Mouse (Mus musculus) stomach, embryonic 16.5 days (tissue): ENCODE results near the gene 1700123O20Rik. TPM values are rescaled to one million over a fixed set of nuclear protein-coding genes. Genes with fewer than 3 reads are reported as not detected.

Source experiments
- ATAC-seq: fragments of 200-750 bp; cut with Nextera tagmentation; 2 replicates; pipeline ENCODE4 v1.8.0; 2017; ENCODE audit warnings: moderate number of reproducible peaks, moderate TSS enrichment; ENCODE audit not compliant: insufficient read depth, low FRiP score
- H3K27ac ChIP-seq: fragments of 300-500 bp; sonication (generic); 2 replicates; pipeline ENCODE4 v1.5.1; 2014; ENCODE audit warnings: low read length
- H3K27me3 ChIP-seq: fragments of 300-500 bp; sonication (generic); 2 replicates; pipeline ENCODE4 v1.6.1; 2014; ENCODE audit warnings: low read length, control low read depth, mixed read lengths; ENCODE audit not compliant: control insufficient read depth, insufficient read depth
- H3K36me3 ChIP-seq: fragments of 300-500 bp; sonication (generic); 2 replicates; pipeline ENCODE4 v1.6.1; 2014; ENCODE audit warnings: low read length; ENCODE audit not compliant: control insufficient read depth, insufficient read depth
- H3K4me1 ChIP-seq: fragments of 300-500 bp; sonication (generic); 2 replicates; pipeline ENCODE4 v1.6.1; 2014; ENCODE audit warnings: low read length, control low read depth, mixed read lengths; ENCODE audit not compliant: control insufficient read depth, insufficient read depth
- H3K4me2 ChIP-seq: fragments of 300-500 bp; sonication (generic); 2 replicates; pipeline ENCODE4 v1.6.1; 2014; ENCODE audit warnings: low read depth, low read length, mixed read lengths
- H3K4me3 ChIP-seq: fragments of 300-500 bp; sonication (generic); replicated peaks from 2 replicates; pipeline ENCODE4 v1.5.1; 2014; ENCODE audit warnings: mild to moderate bottlenecking, low read length
- H3K9ac ChIP-seq: fragments of 300-500 bp; sonication (generic); 2 replicates; pipeline ENCODE4 v1.6.1; 2014; ENCODE audit warnings: low read length
- H3K9me3 ChIP-seq: fragments of 300-500 bp; sonication (generic); replicated peaks from 2 replicates; pipeline ENCODE4 v1.6.1; 2016; ENCODE audit warnings: low read length, control low read depth; ENCODE audit not compliant: control insufficient read depth
- WGBS: fragments of 180-500 bp; shearing (Covaris S2); extraction: QIAGEN DNeasy Blood & Tissue Kit; methylation state at CpG from one replicate; pipeline ENCODE4 v1.1.7; 2014; 5-methylcytosine and 5-hydroxymethylcytosine counted together
- polyA plus RNA-seq: library from polyadenylated mRNA; unstranded; fragments of >200 nt; fragmentation: Nextera tagmentation; extraction: Ambion mirVana; gene quantifications from 2 replicates; pipeline ENCODE4 v1.2.1, GENCODE M21; 2015

Gene 1700123O20Rik
- polyA plus RNA-seq, 1 experiment from 2014 or later: 68.3 TPM

GRCm38 (mm10) chr14:54664477-54665222 lies 21.4 kb upstream of the 1700123O20Rik start:
- no peaks in the 10 kb centered on the region for H3K27me3 ChIP-seq
- H3K27ac ChIP-seq: no peak overlapping the region
- peaks cover 47% of the 10 kb centered on the region for H3K36me3 ChIP-seq
- no peak overlapping the region for H3K9ac ChIP-seq
- H3K4me1 ChIP-seq: no peaks in the 10 kb centered on the region
- 92% methylated on average over 10 of the region's 10 CpGs for WGBS
- no peak for ATAC-seq
- H3K9me3 ChIP-seq: no peaks in the 10 kb centered on the region
- H3K4me3 ChIP-seq: no peak overlapping the region
- H3K4me2 ChIP-seq: no peak overlapping the region

GRCm38 (mm10) chr14:54669381-54669780 lies 16.6 kb upstream of the 1700123O20Rik start:
- Histone ChIP-seq H3K27me3 (no peaks in the 10 kb centered on the region), H3K9me3 (no peaks in the 10 kb centered on the region), H3K27ac (no peak overlapping the region), H3K4me3 (no peak overlapping the region), H3K9ac (no peak overlapping the region), H3K4me1 (no peaks in the 10 kb centered on the region), H3K4me2 (no peak overlapping the region), H3K36me3 (peaks cover 27% of the 10 kb centered on the region)
- whole genome bisulfite sequencing: 79% methylated on average over 4 of the region's 4 CpGs
- no peak for ATAC-seq

GRCm38 (mm10) chr14:54674317-54674716 lies 11.7 kb upstream of the 1700123O20Rik start:
- Histone ChIP-seq H3K4me3 (no peak overlapping the region), H3K4me2 (no peak overlapping the region), H3K27ac (no peak overlapping the region), H3K9me3 (no peaks in the 10 kb centered on the region), H3K36me3 (peaks cover 22% of the 10 kb centered on the region), H3K4me1 (no peaks in the 10 kb centered on the region), H3K27me3 (no peaks in the 10 kb centered on the region), H3K9ac (no peak overlapping the region)
- WGBS: 72% methylated on average over 2 of the region's 2 CpGs
- no peak for ATAC-seq

- no peak for ATAC-seq
- H3K9me3 ChIP-seq: no peaks in the 10 kb centered on the region
- H3K4me1 ChIP-seq: no peaks in the 10 kb centered on the region
- H3K27me3 ChIP-seq: no peaks in the 10 kb centered on the region
- no peak overlapping the region for H3K9ac ChIP-seq
- no peak overlapping the region for H3K4me2 ChIP-seq
- WGBS: 82% methylated on average over 5 of the region's 5 CpGs
- peaks cover 18% of the 10 kb centered on the region for H3K36me3 ChIP-seq
- H3K27ac ChIP-seq: no peak overlapping the region
- no peak overlapping the region for H3K4me3 ChIP-seq
Measured at GRCm38 (mm10) chr14:54676290-54676689, 9.7 kb upstream of the 1700123O20Rik start.

GRCm38 (mm10) chr14:54678657-54679304 lies 7.2 kb upstream of the 1700123O20Rik start:
- Histone ChIP-seq H3K27ac (no peak overlapping the region), H3K4me3 (no peak overlapping the region), H3K9me3 (no peaks in the 10 kb centered on the region), H3K4me1 (no peaks in the 10 kb centered on the region), H3K9ac (no peak overlapping the region), H3K27me3 (no peaks in the 10 kb centered on the region), H3K36me3 (peaks cover 18% of the 10 kb centered on the region), H3K4me2 (no peak overlapping the region)
- ATAC-seq: no peak
- WGBS: 80% methylated on average over 16 of the region's 16 CpGs

GRCm38 (mm10) chr14:54682396-54682795 lies 3.6 kb upstream of the 1700123O20Rik start:
- peaks cover 3% of the 10 kb centered on the region for H3K36me3 ChIP-seq
- no peak for ATAC-seq
- no peak overlapping the region for H3K4me3 ChIP-seq
- no peaks in the 10 kb centered on the region for H3K9me3 ChIP-seq
- H3K4me1 ChIP-seq: peaks cover 8% of the 10 kb centered on the region
- WGBS: 86% methylated on average over 3 of the region's 3 CpGs
- H3K27me3 ChIP-seq: no peaks in the 10 kb centered on the region
- no peak overlapping the region for H3K9ac ChIP-seq
- no peak overlapping the region for H3K27ac ChIP-seq
- no peak overlapping the region for H3K4me2 ChIP-seq

GRCm38 (mm10) chr14:54685471-54685870 lies 545 bp upstream of the 1700123O20Rik start:
- H3K4me2 ChIP-seq: peak overlapping the region; percentile 86
- ATAC-seq: no peak

GRCm38 (mm10) chr14:54686522-54687143 lies 617 bp downstream of the 1700123O20Rik start, which contains the start of gene Acin1:
TSS of gene Acin1 (minus strand) at chr14:54686931.
- Histone ChIP-seq H3K9ac (peak within 1 kb of the TSS; percentile 95), H3K36me3 (peaks cover 5% of the 10 kb centered on the region), H3K4me3 (peak within 1 kb of the TSS; percentile 84), H3K27me3 (no peaks in the 10 kb centered on the region), H3K27ac (peak within 1 kb of the TSS; percentile 97), H3K4me1 (peaks cover 18% of the 10 kb centered on the region), H3K4me2 (peak within 1 kb of the TSS; percentile 86), H3K9me3 (no peaks in the 10 kb centered on the region)
- peak; percentile 97 for ATAC-seq
- WGBS: under 1% methylated on average over 44 of the region's 44 CpGs

More at GRCm38 (mm10) chr14:54685471-54685870, 545 bp upstream of the 1700123O20Rik start:
- Histone ChIP-seq H3K4me3 (peak overlapping the region; percentile 84), H3K36me3 (no peaks in the 10 kb centered on the region; the same call in 1 of the 2 replicates), H3K9me3 (no peaks in the 10 kb centered on the region), H3K27me3 (no peaks in the 10 kb centered on the region), H3K4me1 (peaks cover 18% of the 10 kb centered on the region), H3K27ac (peak overlapping the region; percentile 97), H3K9ac (peak overlapping the region; percentile 95)
- WGBS: 5% methylated on average over 8 of the region's 8 CpGs

GRCm38 (mm10) chr14:54687251-54687650 lies 1.2 kb downstream of the 1700123O20Rik start:
- no peak for ATAC-seq
- no peaks in the 10 kb centered on the region for H3K27me3 ChIP-seq
- no peaks in the 10 kb centered on the region for H3K9me3 ChIP-seq
- peak overlapping the region; percentile 85 for H3K27ac ChIP-seq
- H3K4me2 ChIP-seq: peak overlapping the region; percentile 76
- H3K9ac ChIP-seq: peak overlapping the region; percentile 84
- peaks cover 18% of the 10 kb centered on the region for H3K4me1 ChIP-seq
- under 1% methylated on average over 8 of the region's 8 CpGs for WGBS
- peaks cover 5% of the 10 kb centered on the region for H3K36me3 ChIP-seq
- H3K4me3 ChIP-seq: peak overlapping the region; percentile 84
